Comparison of ENCODE assay signal across 8 mouse cellular contexts in the genomic region with DNA sequence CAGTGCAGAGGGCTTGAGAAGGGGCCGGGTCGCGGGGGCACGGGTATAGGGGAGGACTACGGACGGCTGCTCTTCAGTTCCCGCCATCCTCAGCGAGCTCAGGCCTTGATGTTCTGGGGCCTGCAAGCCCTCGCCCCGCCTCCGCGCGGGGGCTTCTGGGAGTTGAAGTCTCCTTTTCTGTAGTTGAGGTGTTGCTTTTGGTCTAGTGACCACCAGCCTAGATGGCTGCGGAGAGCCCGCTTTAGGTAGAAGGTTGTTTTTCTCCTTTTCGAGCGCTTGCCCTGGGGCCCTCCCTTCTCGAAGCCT. TPM values are rescaled to one million over a fixed set of nuclear protein-coding genes. Genes with fewer than 3 reads are reported as not detected.
DNase-seq lines count a peak whose midpoint lies in the region; ATAC-seq and TF ChIP-seq lines count a peak whose summit lies in the region.

No protein-coding gene starts in this region.

- no peaks in the 10 kb centered on the region for H3K9me3 ChIP-seq in ES-Bruce4 (replicated peaks; ENCODE audit: control insufficient read depth, insufficient read depth, low read length, poor library complexity, severe bottlenecking)
- no peaks in the 10 kb centered on the region for H3K9me3 ChIP-seq in forebrain, embryonic 13.5 days (replicated peaks)
- no peaks in the 10 kb centered on the region for H3K9me3 ChIP-seq in liver, embryonic 16.5 days (replicated peaks; ENCODE audit: control insufficient read depth, low read length)
- H3K9me3 ChIP-seq in neural tube, embryonic 12.5 days, result no peaks in the 10 kb centered on the region

- intact Hi-C loops in heart, postnatal 14 days (cut with DNase I), result no loop called here

- peaks cover 16% of the 10 kb centered on the region for H3K36me3 ChIP-seq in ES-Bruce4 (ENCODE audit: control insufficient read depth, insufficient read depth, low read length, poor library complexity, severe bottlenecking)
- peaks cover 19% of the 10 kb centered on the region for H3K36me3 ChIP-seq in forebrain, embryonic 13.5 days (ENCODE audit: poor library complexity, severe bottlenecking)
- peaks cover 10% of the 10 kb centered on the region for H3K36me3 ChIP-seq in liver, embryonic 16.5 days (ENCODE audit: control insufficient read depth, insufficient read depth)
- peaks cover 16% of the 10 kb centered on the region for H3K36me3 ChIP-seq in neural tube, embryonic 12.5 days

- 0 out of 2 replicates have a peak overlapping the region, but pooled peaks have one; percentile 27 for H3K27ac ChIP-seq in ES-Bruce4 (ENCODE audit: insufficient read depth, low read length)
- H3K27ac ChIP-seq in forebrain, embryonic 13.5 days, result peak overlapping the region; percentile 71
- H3K27ac ChIP-seq in liver, embryonic 16.5 days (ENCODE audit: low read length), result peak overlapping the region; percentile 84
- 0 out of 2 replicates have a peak overlapping the region, but pooled peaks have one; percentile 43 for H3K27ac ChIP-seq in neural tube, embryonic 12.5 days

- peak overlapping the region; percentile 89 for H3K9ac ChIP-seq in ES-Bruce4 (ENCODE audit: low read depth, poor library complexity, severe bottlenecking)
- peak overlapping the region; percentile 85 for H3K9ac ChIP-seq in forebrain, embryonic 13.5 days
- H3K9ac ChIP-seq in liver, embryonic 16.5 days (ENCODE audit: low read depth, low read length), result peak overlapping the region; percentile 87
- H3K9ac ChIP-seq in neural tube, embryonic 12.5 days, result peak overlapping the region; percentile 78

- WGBS in forebrain, embryonic 13.5 days, result under 1% methylated on average over 14 of the region's 18 CpGs
- WGBS in large intestine, adult 2 months, result under 1% methylated on average over 18 of the region's 18 CpGs
- WGBS in liver, embryonic 16.5 days (ENCODE audit: insufficient replicate concordance), result under 1% methylated on average over 18 of the region's 18 CpGs
- WGBS in neural tube, embryonic 12.5 days, result 1% methylated on average over 18 of the region's 18 CpGs

- peak; percentile 88 for DNase-seq in c-Kit-positive CD71-positive TER-119-positive erythroid progenitor cells, embryonic 14.5 days (ENCODE audit: low spot score)
- peak; percentile 83 to 88 for DNase-seq in heart, postnatal 14 days
- peak; percentile 73 for DNase-seq in large intestine, adult 2 months (ENCODE audit: low read depth, low spot score)
- DNase-seq in telencephalon, adult 2 months (ENCODE audit: low read depth, low spot score), result peak; percentile 89

- H3K4me1 ChIP-seq in ES-Bruce4 (ENCODE audit: control insufficient read depth, insufficient read depth, low read length), result peaks cover 1% of the 10 kb centered on the region
- H3K4me1 ChIP-seq in forebrain, embryonic 13.5 days, result peaks cover 20% of the 10 kb centered on the region
- H3K4me1 ChIP-seq in liver, embryonic 16.5 days (ENCODE audit: control insufficient read depth, low read depth, low read length), result peaks cover 8% of the 10 kb centered on the region
- H3K4me1 ChIP-seq in neural tube, embryonic 12.5 days, result peaks cover 20% of the 10 kb centered on the region

- H3K4me2 ChIP-seq in forebrain, embryonic 13.5 days, result peak overlapping the region; percentile 62
- peak overlapping the region; percentile 85 for H3K4me2 ChIP-seq in liver, embryonic 16.5 days (ENCODE audit: low read depth, low read length)
- H3K4me2 ChIP-seq in neural tube, embryonic 12.5 days (replicated peaks), result peak overlapping the region; percentile 62

- TF ChIP-seq CTCF in ES-Bruce4 (IDR thresholded peaks at IDR 0.05; ENCODE audit: low read depth, low read length), result no peak

- peak overlapping the region; percentile 91 for H3K4me3 ChIP-seq in ES-Bruce4 (ENCODE audit: low read depth, low read length)
- H3K4me3 ChIP-seq in forebrain, embryonic 13.5 days, result peak overlapping the region; percentile 96
- peak overlapping the region; percentile 99 for H3K4me3 ChIP-seq in liver, embryonic 16.5 days (ENCODE audit: low read depth, low read length)
- peak overlapping the region; percentile 88 for H3K4me3 ChIP-seq in neural tube, embryonic 12.5 days

- ATAC-seq in forebrain, embryonic 13.5 days, result peak; percentile 91
- peak; percentile 86 for ATAC-seq in liver, embryonic 16.5 days (ENCODE audit: low read depth)
- ATAC-seq in neural tube, embryonic 12.5 days (ENCODE audit: low FRiP score, low read depth), result peak; percentile 94

- TF ChIP-seq EP300 in ES-Bruce4 (IDR thresholded peaks at IDR 0.05; ENCODE audit: insufficient read depth, low read depth, low read length), result no peak

- H3K27me3 ChIP-seq in ES-Bruce4 (ENCODE audit: control insufficient read depth, insufficient read depth, low read length, poor library complexity, severe bottlenecking), result no peaks in the 10 kb centered on the region
- H3K27me3 ChIP-seq in forebrain, embryonic 13.5 days, result 0 out of 2 replicates have a peak, but pooled peaks cover 4% of the 10 kb centered on the region
- H3K27me3 ChIP-seq in liver, embryonic 16.5 days (ENCODE audit: control insufficient read depth, insufficient read depth, low read depth, low read length), result no peaks in the 10 kb centered on the region
- no peaks in the 10 kb centered on the region for H3K27me3 ChIP-seq in neural tube, embryonic 12.5 days (replicated peaks)

- TF ChIP-seq POLR2A in ES-Bruce4 (IDR thresholded peaks at IDR 0.05; ENCODE audit: insufficient read depth, low read length), result no peak

RNA-seq across cellular contexts. Expression of gene Slf2, which starts 0.5 kb away (rescaled TPM):
- polyA plus RNA-seq in ES-Bruce4 (2011; ENCODE audit: insufficient read depth, insufficient read length, low read depth, missing spikeins), result 53.1 and 57.2 TPM in 2 replicates
- polyA plus RNA-seq in forebrain, embryonic 13.5 days (2015; fragmentation: Nextera tagmentation; extraction: Ambion mirVana), result 30.4 and 34.5 TPM in 2 replicates
- 10 to 100 TPM; 26.4 to 26.8 TPM for total RNA-seq in heart, postnatal 14 days (2021)
- 5.0 and 13.5 TPM in 2 replicates for polyA plus RNA-seq in large intestine, adult 2 months (2012; rRNA removed)
- 11.9 and 12.2 TPM in 2 replicates for polyA plus RNA-seq in liver, embryonic 16.5 days (2015; fragmentation: Nextera tagmentation; extraction: Ambion mirVana)
- polyA plus RNA-seq in neural tube, embryonic 12.5 days (2016; fragmentation: Nextera tagmentation; extraction: Ambion mirVana), result 37.2 and 38.9 TPM in 2 replicates

RNA-seq across cellular contexts. Expression of gene Sema4g, which starts 57.5 kb away (rescaled TPM):
- 15.7 and 24.6 TPM in 2 replicates for polyA plus RNA-seq in ES-Bruce4 (2011; ENCODE audit: insufficient read depth, insufficient read length, low read depth, missing spikeins)
- 9.7 and 11.7 TPM in 2 replicates for polyA plus RNA-seq in forebrain, embryonic 13.5 days (2015; fragmentation: Nextera tagmentation; extraction: Ambion mirVana)
- total RNA-seq in heart, postnatal 14 days (2021), result under 1 TPM; 0.56 to 0.72 TPM
- polyA plus RNA-seq in large intestine, adult 2 months (2012; rRNA removed), result 200 and 362 TPM in 2 replicates
- 5.4 and 8.0 TPM in 2 replicates for polyA plus RNA-seq in liver, embryonic 16.5 days (2015; fragmentation: Nextera tagmentation; extraction: Ambion mirVana)
- 10.1 and 10.8 TPM in 2 replicates for polyA plus RNA-seq in neural tube, embryonic 12.5 days (2016; fragmentation: Nextera tagmentation; extraction: Ambion mirVana)

Comparison
In these comparisons a context has a peak if more than half of its experiments do, and no peak if none do; other contexts are left out.
1. Peak in every context shown above with its lines: DNase-seq, ATAC-seq, H3K4me3 ChIP-seq and H3K27ac ChIP-seq.
2. H3K27ac ChIP-seq: peak in every context shown above with its lines; median percentile 84 in liver, embryonic 16.5 days; 71 in forebrain, embryonic 13.5 days; 43 in neural tube, embryonic 12.5 days; 27 in ES-Bruce4.